Comparison of ENCODE assay signal across 7 mouse cellular contexts in genomic region chr7:24850899-24851303, GRCm38 (mm10). TPM values are rescaled to one million over a fixed set of nuclear protein-coding genes. Genes with fewer than 3 reads are reported as not detected.
A peak's percentile ranks its signal among the peaks of the same experiment; 100 is the strongest.
DNase-seq lines count a peak whose midpoint lies in the region; ATAC-seq and TF ChIP-seq lines count a peak whose summit lies in the region.

No protein-coding gene starts in this region.

- H3K4me2 ChIP-seq in intestine, embryonic 16.5 days (ENCODE audit: low read depth, low read length): no peak overlapping the region

- H3K9me3 ChIP-seq in intestine, embryonic 16.5 days (ENCODE audit: control insufficient read depth, low read length): no peaks in the 10 kb centered on the region

- H3K27me3 ChIP-seq in intestine, embryonic 16.5 days (replicated peaks; ENCODE audit: control insufficient read depth, insufficient read depth, low read length): no peaks in the 10 kb centered on the region

- H3K4me3 ChIP-seq in bone marrow, adult 2 months (replicated peaks; ENCODE audit: control insufficient read depth, low read depth, low read length): peak overlapping the region; percentile 14
- no peak overlapping the region for H3K4me3 ChIP-seq in intestine, embryonic 16.5 days (ENCODE audit: low read length)

- peak; percentile 31 to 41 for DNase-seq in spleen, postnatal 10 days (ENCODE audit: low spot score in 2 of 2)
- no peak for DNase-seq in spleen, postnatal 4 days (ENCODE audit: low spot score in 2 of 2)
- peak; percentile 7 for DNase-seq in skeletal muscle tissue, adult 2 months (ENCODE audit: low read depth, low spot score)
- no peak for DNase-seq in layer of hippocampus, adult 18-20 months (ENCODE audit: low spot score in 2 of 2)
- DNase-seq in gastrocnemius, postnatal 36 days: no peak

- ATAC-seq in intestine, embryonic 16.5 days: peak; percentile 76

- WGBS in bone marrow, adult 2 months: 7% methylated on average over 6 of the region's 6 CpGs
- WGBS in intestine, embryonic 16.5 days: 28% methylated on average over 6 of the region's 6 CpGs

- intact Hi-C loops in gastrocnemius, postnatal 36 days (cut with DNase I): no loop called here

- no peaks in the 10 kb centered on the region for H3K36me3 ChIP-seq in intestine, embryonic 16.5 days (ENCODE audit: control insufficient read depth, insufficient read depth, low read length)

- TF ChIP-seq CTCF in bone marrow, adult 2 months (IDR thresholded peaks at IDR 0.05; ENCODE audit: control insufficient read depth, insufficient read depth, low read length): no peak

- H3K27ac ChIP-seq in bone marrow, adult 2 months (ENCODE audit: control insufficient read depth, insufficient read depth, low read depth, low read length, poor library complexity): 0 out of 2 replicates have a peak overlapping the region, but pooled peaks have one; percentile 43
- no peak overlapping the region for H3K27ac ChIP-seq in intestine, embryonic 16.5 days (ENCODE audit: low read length)

- peaks cover 4% of the 10 kb centered on the region for H3K4me1 ChIP-seq in bone marrow, adult 2 months (ENCODE audit: control insufficient read depth, insufficient read depth, low read length)
- H3K4me1 ChIP-seq in intestine, embryonic 16.5 days (ENCODE audit: control insufficient read depth, insufficient read depth, low read length): 0 out of 2 replicates have a peak, but pooled peaks cover 2% of the 10 kb centered on the region

- H3K9ac ChIP-seq in intestine, embryonic 16.5 days (ENCODE audit: low read depth, low read length): no peak overlapping the region

- TF ChIP-seq POLR2A in bone marrow, adult 2 months (IDR thresholded peaks at IDR 0.05; ENCODE audit: borderline replicate concordance, control insufficient read depth, low read depth, low read length): no peak

RNA-seq across cellular contexts. Expression of gene Gm9844, which starts 11.1 kb away (rescaled TPM):
- 43.4 TPM in 1 of 2 replicates, not detected in the other for polyA plus RNA-seq in bone marrow, adult 2 months (2011; ENCODE audit: insufficient read depth, insufficient read length, low replicate concordance, missing spikeins)
- polyA plus RNA-seq in intestine, embryonic 16.5 days (2015; fragmentation: Nextera tagmentation; extraction: Ambion mirVana): 8.6 and 9.7 TPM in 2 replicates
- under 1 TPM in 1 of 2 experiments, not detected in 1; 0.97 TPM for total RNA-seq in layer of hippocampus, adult 18-20 months (2021)
- not detected for total RNA-seq in gastrocnemius, postnatal 36 days (2021)

RNA-seq across cellular contexts. Expression of gene Lypd4, which starts 18.8 kb away (rescaled TPM):
- polyA plus RNA-seq in bone marrow, adult 2 months (2011; ENCODE audit: insufficient read depth, insufficient read length, low replicate concordance, missing spikeins): not detected in 2 replicates
- not detected in 2 replicates for polyA plus RNA-seq in intestine, embryonic 16.5 days (2015; fragmentation: Nextera tagmentation; extraction: Ambion mirVana)
- total RNA-seq in layer of hippocampus, adult 18-20 months (2021): not detected
- total RNA-seq in gastrocnemius, postnatal 36 days (2021): not detected

RNA-seq across cellular contexts. Expression of gene Dmrtc2, which starts 19.0 kb away (rescaled TPM):
- polyA plus RNA-seq in bone marrow, adult 2 months (2011; ENCODE audit: insufficient read depth, insufficient read length, low replicate concordance, missing spikeins): not detected in 2 replicates
- not detected in 2 replicates for polyA plus RNA-seq in intestine, embryonic 16.5 days (2015; fragmentation: Nextera tagmentation; extraction: Ambion mirVana)
- not detected for total RNA-seq in layer of hippocampus, adult 18-20 months (2021)
- not detected for total RNA-seq in gastrocnemius, postnatal 36 days (2021)

RNA-seq across cellular contexts. Expression of gene Rps19, which starts 33.3 kb away (rescaled TPM):
- 866 and 1,228 TPM in 2 replicates for polyA plus RNA-seq in bone marrow, adult 2 months (2011; ENCODE audit: insufficient read depth, insufficient read length, low replicate concordance, missing spikeins)
- 2,122 and 2,334 TPM in 2 replicates for polyA plus RNA-seq in intestine, embryonic 16.5 days (2015; fragmentation: Nextera tagmentation; extraction: Ambion mirVana)
- 100 to 1,000 TPM; 556 to 616 TPM for total RNA-seq in layer of hippocampus, adult 18-20 months (2021)
- 100 to 1,000 TPM; 283 to 298 TPM for total RNA-seq in gastrocnemius, postnatal 36 days (2021)

RNA-seq across cellular contexts. Expression of gene Cd79a, which starts 46.3 kb away (rescaled TPM):
- 82.1 and 126 TPM in 2 replicates for polyA plus RNA-seq in bone marrow, adult 2 months (2011; ENCODE audit: insufficient read depth, insufficient read length, low replicate concordance, missing spikeins)
- 0.39 and 0.46 TPM in 2 replicates for polyA plus RNA-seq in intestine, embryonic 16.5 days (2015; fragmentation: Nextera tagmentation; extraction: Ambion mirVana)
- total RNA-seq in layer of hippocampus, adult 18-20 months (2021): under 1 TPM in 1 of 2 experiments, not detected in 1; 0.22 TPM
- total RNA-seq in gastrocnemius, postnatal 36 days (2021): under 1 TPM in 1 of 2 experiments, not detected in 1; 0.23 TPM

Comparison
In these comparisons a context has a peak if more than half of its experiments do, and no peak if none do; other contexts are left out.
1. DNase-seq: peak in spleen, postnatal 10 days (2 of 2) and skeletal muscle tissue, adult 2 months (single experiment); none in spleen, postnatal 4 days (0 of 2), layer of hippocampus, adult 18-20 months (0 of 2) and gastrocnemius, postnatal 36 days (0 of 2).